Mouse (Mus musculus): ENCODE results near the gene Brinp1.

GRCm38 (mm10) chr4:68856868-68857267 lies 97.3 kb downstream of the Brinp1 start:
- TF ChIP-seq EP300 (IDR thresholded peaks at IDR 0.05; ENCODE audit: low read length) (no peak), USF1 (IDR thresholded peaks at IDR 0.05; ENCODE audit: low read depth, low read length) (no peak), MAFK (IDR thresholded peaks at IDR 0.05; ENCODE audit: insufficient replicate concordance, low read length) (no peak), CTCF (conservative IDR thresholded peaks at IDR 0.05 in 1 of 2, IDR thresholded peaks at IDR 0.05 in 1 of 2; ENCODE audit: low read depth in 2 of 2, low read length in 2 of 2) (no peak), JUND (conservative IDR thresholded peaks at IDR 0.05; ENCODE audit: low read depth, low read length) (no peak), TBP (conservative IDR thresholded peaks at IDR 0.05; ENCODE audit: low read depth, low read length) (no peak), POLR2A (IDR thresholded peaks at IDR 0.05; ENCODE audit: low read depth, low read length) (no peak), MAX (IDR thresholded peaks at IDR 0.05; ENCODE audit: low read length) (no peak), CHD1 (IDR thresholded peaks at IDR 0.05; ENCODE audit: low read depth, low read length) (no peak), POLR2AphosphoS2 (IDR thresholded peaks at IDR 0.05; ENCODE audit: low read depth, low read length) (no peak), E2F4 (IDR thresholded peaks at IDR 0.05; ENCODE audit: insufficient replicate concordance, low read depth, low read length) (no peak), MEF2A (IDR thresholded peaks at IDR 0.05; ENCODE audit: borderline replicate concordance, low read depth, low read length) (no peak)

All from CH12.LX (cell line).